Mouse (Mus musculus) telencephalon, adult 2 months (tissue): ENCODE measurements around the gene Khk.
A peak's percentile ranks its signal among the peaks of the same experiment; 100 is the strongest.

Experiments used
- DNase-seq: peaks from one replicate; pipeline ENCODE4 v3.0.0-alpha.2; 2011; ENCODE audit warnings: low read depth, low spot score

The Khk gene

GRCm38 (mm10) chr5:30934725-30935461 is 13.7 kb downstream of the Khk start:
- no peak for DNase-seq

GRCm38 (mm10) chr5:30943004-30943403 is 21.8 kb downstream of the Khk start:
- no peak for DNase-seq

GRCm38 (mm10) chr5:30944344-30944743 is 23.1 kb downstream of the Khk start:
- no peak for DNase-seq

DNA sequence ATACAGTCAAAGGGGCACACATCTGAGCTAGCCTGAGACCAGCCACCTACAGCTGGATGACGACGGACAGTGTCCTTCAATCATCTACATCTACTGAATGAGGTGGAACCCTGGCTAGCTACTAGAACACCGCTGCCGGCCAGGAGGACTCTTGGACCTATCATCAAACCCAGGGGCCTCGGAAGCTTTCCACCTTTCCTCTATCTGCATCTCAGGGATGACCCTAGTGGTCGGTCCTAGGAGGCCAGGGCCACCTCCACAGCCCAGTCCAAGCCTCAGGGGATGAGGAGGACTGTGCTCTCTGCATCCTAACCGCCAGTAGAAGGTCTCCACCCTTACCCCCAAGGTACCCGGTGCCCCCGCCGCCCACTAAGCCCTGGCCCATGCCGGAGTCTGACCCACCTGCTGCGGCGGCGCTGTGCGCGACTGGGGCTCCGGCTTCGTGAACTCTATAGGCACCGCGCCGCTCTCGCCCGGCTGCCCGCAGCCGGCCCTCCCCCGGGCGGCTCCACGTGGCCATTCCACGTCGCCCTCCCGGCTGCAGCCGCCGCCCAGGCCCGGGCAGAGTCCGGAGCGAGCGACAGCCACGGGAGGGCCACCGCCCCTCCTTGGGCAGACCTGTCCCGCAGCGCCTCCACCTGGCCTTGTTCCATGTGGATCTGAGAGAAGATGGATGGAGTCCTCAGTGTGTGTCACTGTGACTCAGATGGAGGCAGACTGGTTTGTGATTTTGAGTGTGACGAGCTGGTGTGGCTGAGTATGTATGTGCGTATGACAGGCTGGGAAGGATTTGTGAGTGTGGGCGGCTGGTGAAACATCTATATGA is 23.9 kb downstream of the Khk start, which contains the start of gene Cgref1:
Gene Cgref1, minus strand, starts transcription at position 636 of the 826 bp plus-strand sequence.
- DNase-seq: peak; percentile 61

GRCm38 (mm10) chr5:30948620-30949019 is 27.4 kb downstream of the Khk start:
- no peak for DNase-seq

DNA sequence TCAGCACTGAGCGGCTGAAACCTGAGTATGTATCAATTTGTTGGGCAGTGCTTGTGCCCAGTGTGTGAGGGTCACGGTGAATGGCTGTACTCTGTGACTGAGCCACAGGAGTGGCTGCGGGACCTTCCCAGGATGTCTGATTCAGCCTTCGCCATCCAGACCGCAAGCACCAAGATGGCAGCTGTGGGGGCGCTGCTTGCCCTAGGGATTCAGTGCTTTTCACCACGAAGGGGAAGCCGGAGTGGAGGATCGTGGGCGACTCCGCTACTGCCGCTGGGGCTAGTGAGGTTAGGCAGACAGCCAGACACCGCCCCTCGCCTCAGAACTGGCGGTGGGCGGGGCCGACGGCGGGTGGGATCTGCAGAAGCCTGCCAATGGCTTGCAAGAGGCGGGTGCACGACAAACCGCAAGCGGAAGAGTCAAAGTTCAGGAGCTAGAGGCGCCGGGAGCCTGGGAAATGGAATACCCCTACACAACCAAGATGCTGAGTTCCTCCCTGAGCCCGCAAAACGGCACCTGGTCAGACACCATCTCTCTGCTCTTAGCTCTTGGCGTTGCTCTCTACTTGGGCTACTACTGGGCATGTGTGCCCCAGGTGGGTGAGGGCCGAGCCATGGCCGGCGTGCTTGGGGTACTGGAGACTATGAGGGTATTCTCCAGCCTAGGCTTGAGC is 28.6 kb downstream of the Khk start:
- peak; percentile 86 for DNase-seq

DNA sequence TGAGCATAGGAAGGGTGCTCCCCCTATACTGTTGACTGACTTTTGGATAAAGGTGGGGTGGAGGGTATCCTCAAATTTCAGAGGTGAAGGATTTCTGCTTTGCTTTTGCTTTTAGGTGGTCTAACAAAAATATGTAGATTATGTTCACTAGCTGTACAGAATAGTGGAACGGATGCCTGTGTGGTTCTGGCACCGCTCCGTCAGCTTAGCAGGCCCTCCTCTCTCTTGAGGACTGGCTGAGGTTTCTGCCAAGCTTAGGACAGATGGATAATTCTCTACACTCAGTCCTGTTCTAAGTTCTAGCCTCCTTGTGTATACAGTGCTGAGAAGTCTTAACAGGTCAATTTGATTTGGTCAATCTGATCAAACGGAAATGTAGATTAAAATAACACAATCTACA is 29.2 kb downstream of the Khk start:
- DNase-seq: no peak

DNA sequence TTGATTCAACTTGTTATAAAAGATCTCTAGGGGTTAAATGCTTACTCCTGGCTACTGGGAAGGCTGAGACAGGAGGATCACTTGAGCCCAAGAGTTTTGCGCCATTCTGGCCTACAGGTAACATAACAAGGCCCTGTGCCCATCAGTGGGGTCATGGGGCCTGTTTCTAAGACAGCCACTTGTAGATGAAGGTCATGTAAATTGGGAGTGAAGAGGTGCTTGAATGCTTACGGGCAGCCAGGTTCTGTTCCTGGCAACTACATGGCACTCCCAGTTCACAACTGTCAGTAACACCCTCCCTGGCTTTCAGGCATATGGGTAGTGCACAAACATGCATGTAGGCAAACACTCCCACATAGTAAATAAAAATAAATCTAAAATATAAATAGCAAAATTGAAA is 29.7 kb downstream of the Khk start:
- DNase-seq: no peak

GRCm38 (mm10) chr5:30951706-30952105 is 30.5 kb downstream of the Khk start:
- no peak for DNase-seq

GRCm38 (mm10) chr5:30952551-30952950 is 31.3 kb downstream of the Khk start:
- DNase-seq: no peak

DNA sequence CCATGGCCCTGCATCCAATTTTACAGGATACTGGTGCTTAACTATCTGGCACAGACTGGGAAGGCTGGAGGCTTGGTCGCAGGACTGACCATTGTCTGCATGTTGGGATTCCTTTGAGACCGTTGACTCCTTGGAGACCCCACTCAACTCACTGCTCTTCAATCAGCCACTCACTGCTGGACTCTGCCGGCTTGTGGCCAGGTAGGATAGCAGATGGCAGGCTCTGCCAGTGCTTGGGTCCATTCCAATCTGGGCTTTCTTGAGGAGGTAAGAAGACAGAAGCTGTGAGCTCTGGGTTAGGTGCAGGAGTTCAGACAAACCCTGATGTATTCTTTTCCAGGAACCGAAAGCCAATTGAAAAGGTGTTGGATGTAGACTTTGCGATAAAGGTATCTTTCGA is 32.8 kb downstream of the Khk start:
- no peak for DNase-seq

DNA sequence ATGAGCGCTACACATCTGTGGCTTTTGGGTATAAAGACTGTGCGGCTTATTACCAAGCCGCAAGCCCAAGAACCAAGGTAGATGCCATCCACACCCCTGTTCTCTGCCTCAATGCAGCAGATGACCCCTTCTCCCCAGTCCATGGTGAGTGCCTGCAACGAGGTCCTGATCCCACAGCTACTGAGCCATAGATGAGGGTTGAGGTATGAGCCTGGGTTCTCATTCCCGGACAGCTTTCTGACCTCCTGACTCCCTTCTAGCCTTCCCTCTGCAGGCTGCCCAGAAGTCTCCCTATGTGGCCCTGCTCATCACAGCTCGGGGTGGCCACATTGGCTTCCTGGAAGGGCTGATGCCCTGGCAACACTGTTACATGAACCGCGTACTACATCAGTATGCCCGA is 33.3 kb downstream of the Khk start:
- no peak for DNase-seq

DNA sequence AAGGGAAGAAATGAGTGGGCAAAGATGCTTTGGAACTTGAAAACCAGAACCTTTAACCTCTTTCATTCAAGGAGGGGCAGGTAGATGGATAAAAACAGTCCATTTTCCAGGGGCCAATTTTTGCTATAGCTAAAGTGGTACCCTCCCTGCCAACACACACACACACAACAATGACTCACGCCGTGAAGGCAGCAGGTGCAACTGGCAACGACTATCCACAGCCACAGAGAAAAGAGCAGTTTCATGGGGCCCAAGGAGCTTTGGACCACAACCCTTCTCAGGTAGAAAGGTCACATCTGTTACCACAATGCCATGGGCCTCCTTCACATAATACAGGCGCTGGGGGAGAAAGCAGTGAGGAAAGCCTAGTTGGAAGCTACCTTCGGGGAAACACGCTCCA is 34.5 kb downstream of the Khk start:
- DNase-seq: no peak

GRCm38 (mm10) chr5:30957891-30958290 is 36.7 kb downstream of the Khk start:
- DNase-seq: no peak

DNA sequence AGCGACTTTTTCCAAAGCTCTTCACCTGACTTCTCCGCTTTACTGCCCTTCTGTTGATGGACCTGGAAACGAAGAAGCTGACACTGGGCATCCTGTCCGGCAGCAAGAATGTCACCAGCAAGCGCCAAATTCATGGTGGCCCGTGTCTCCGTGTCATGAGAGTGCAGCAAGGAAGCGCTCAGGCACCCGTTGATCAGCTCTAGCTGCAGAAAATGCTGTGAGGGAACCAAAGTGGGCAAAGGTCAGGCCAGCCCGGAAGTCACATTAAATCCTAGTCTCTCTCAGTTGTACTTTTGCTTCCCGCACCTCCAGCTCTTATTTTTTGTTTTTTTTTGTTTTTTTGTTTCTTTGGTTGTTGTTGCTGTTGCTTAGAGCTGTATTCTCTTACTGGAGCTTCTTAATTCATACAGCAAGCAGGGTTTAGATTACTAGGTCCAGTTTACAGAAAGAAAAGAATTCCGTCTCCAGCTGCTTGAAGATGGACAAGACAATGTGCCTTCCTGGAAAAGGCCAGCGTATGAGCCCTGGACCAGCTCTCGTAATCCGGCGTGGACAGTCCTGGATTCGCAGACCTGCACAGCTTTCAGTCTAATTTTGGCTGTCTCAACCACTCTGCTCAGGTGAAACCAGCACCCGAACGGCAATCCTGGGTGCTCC is 38.1 kb downstream of the Khk start:
- no peak for DNase-seq

DNA sequence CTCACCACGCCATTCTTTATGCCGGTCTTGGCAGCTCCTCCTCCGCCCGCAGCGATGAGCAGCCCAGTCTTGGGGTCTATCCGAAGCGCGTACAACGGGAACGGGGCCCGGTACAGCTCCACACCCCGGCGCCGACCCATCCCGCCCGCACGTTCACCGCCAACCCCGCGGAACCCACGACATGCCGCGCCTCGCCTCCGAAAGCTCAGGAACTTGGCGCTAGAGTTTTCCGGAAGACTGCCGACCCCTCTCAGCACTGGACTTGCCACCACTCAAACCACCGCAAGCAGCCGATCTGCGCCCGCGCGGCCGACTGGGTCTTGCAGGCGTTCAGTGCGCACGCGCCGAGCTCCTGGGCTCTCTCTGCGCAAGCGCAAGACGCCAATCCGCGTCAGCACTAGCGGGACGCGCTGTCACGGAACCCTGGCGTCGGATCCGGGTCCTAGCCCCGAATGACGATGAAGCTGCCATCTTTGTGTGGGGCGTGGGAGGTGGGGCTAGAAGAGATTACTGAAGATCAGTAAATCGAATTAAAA is 38.8 kb downstream of the Khk start, which contains the start of gene Preb:
Gene Preb, minus strand, starts transcription at position 396 of the 536 bp plus-strand sequence.
- peak; percentile 94 for DNase-seq

GRCm38 (mm10) chr5:30960814-30961213 is 39.6 kb downstream of the Khk start:
- DNase-seq: no peak

GRCm38 (mm10) chr5:30961545-30962505 is 40.6 kb downstream of the Khk start:
- no peak for DNase-seq

DNA sequence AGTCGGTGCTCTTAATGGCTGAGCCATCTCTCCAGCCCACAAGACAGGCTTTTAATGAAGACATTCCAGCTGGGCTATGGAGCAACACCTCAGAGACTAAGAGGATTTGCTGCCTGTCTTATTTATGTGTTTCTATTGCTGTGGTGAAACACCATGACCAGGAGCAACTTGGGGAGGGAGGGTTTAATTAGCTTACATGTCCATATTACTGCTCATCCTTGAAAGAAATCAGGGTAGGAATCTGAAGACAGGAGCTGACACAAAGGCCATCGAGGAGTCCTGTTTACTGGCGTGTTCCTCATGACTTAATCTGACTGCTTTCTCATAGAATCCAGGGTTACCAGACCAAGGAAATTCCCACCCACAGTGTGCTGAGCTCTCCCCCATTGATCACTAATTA is 42.7 kb downstream of the Khk start:
- no peak for DNase-seq

DNA sequence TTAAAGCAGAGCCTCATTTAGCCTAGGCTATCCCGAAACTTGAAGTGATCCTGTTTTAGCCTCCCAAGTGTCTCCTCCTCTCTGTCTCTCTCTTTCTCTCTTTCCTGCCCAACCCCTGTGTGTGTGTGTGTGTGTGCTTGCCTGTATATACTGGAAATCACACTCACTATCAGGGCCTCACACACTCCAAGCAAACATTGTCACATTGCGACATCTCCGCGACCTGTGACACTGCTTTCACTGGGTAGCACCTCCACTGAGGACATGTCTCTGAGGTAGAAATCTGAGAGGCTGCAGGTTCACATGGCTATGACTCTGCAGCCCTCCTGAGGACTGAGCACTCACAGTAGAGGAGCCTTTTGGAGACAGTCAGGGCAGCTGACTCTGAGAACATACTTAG is 45.0 kb downstream of the Khk start:
- DNase-seq: no peak
